ENCODE assay signal across 34 mouse cellular contexts in the genomic region with DNA sequence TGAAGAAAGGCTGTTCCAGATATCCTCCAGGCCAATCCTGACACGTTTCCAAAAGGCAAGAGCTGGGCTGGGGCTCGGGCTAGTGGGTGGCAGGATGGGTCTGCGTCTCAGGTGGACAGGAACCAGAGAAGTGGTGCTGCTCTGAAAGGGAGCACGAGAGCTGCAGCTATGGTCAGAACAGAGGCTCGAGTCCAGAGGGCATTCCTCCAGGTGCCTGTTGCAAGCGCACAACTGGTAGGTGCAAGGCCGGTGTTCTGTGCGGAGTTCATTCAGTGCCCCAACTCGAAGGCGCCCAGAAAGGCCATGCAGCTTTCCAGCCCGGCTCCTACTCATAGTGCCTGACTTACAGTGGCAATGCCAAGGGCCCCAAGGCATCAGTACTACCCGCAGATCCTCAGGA. TPM values are rescaled to one million over a fixed set of nuclear protein-coding genes. Genes with fewer than 3 reads are reported as not detected.
A peak's percentile ranks its signal among the peaks of the same experiment; 100 is the strongest.
DNase-seq lines count a peak whose midpoint lies in the region; ATAC-seq and TF ChIP-seq lines count a peak whose summit lies in the region.
"Had no signal": no experiment of that assay in that cellular context is flagged by ENCODE, and none has a peak within 500 bp of the region (broad histone marks: within the 10 kb centered on the region; RNA-seq: fewer than 3 reads in every experiment).

No protein-coding gene starts in this region.

- no peak overlapping the region for H3K4me2 ChIP-seq in kidney, embryonic 16.5 days (replicated peaks; ENCODE audit: low read depth, low read length)
- H3K4me2 ChIP-seq in hindbrain, embryonic 11.5 days (replicated peaks; ENCODE audit: low read depth, low read length): no peak overlapping the region
- H3K4me2 ChIP-seq: forebrain, embryonic 15.5 days; hindbrain, embryonic 14.5 days; midbrain, embryonic 12.5 days had no signal

- H3K27ac ChIP-seq in kidney, embryonic 16.5 days (ENCODE audit: low read length): no peak overlapping the region
- H3K27ac ChIP-seq in ES-Bruce4 (ENCODE audit: insufficient read depth, low read length): no peak overlapping the region
- no peak overlapping the region for H3K27ac ChIP-seq in hindbrain, embryonic 11.5 days (ENCODE audit: low read depth, low read length)
- H3K27ac ChIP-seq: embryonic facial prominence, embryonic 13.5 days; forebrain, embryonic 15.5 days; heart, adult 2 months; hindbrain, embryonic 14.5 days; layer of hippocampus, adult 2 months; midbrain, embryonic 12.5 days had no signal

- peak; percentile 30 to 54 for DNase-seq in kidney, postnatal 36 days
- DNase-seq in adipocyte (ENCODE audit: low spot score): peak; percentile 31
- DNase-seq in hindbrain, embryonic 11.5 days (ENCODE audit: low spot score): no peak
- DNase-seq: adrenal gland, postnatal 25 days; B cell, adult 2 months; cerebellum, adult 11-12 months; cerebellum, adult 9-11 months; heart, adult 2 months; heart, postnatal 4 days; kidney, postnatal 10 days; lung, adult 18-20 months; lung, postnatal 4 days; retina, postnatal 1 day; right cerebral cortex, postnatal 14 days; thymus, adult 2 months; thymus, postnatal 4 days had no signal

- TF ChIP-seq EP300 in ES-Bruce4 (IDR thresholded peaks at IDR 0.05; ENCODE audit: insufficient read depth, low read depth, low read length): no peak

- H3K4me3 ChIP-seq in kidney, embryonic 16.5 days (ENCODE audit: low read length): no peak overlapping the region
- 0 out of 2 replicates have a peak overlapping the region, but pooled peaks have one; percentile 4 for H3K4me3 ChIP-seq in ES-Bruce4 (ENCODE audit: low read depth, low read length)
- H3K4me3 ChIP-seq in hindbrain, embryonic 11.5 days (ENCODE audit: low read depth, low read length): no peak overlapping the region
- H3K4me3 ChIP-seq: embryonic facial prominence, embryonic 13.5 days; forebrain, embryonic 15.5 days; heart, adult 2 months; layer of hippocampus, adult 2 months; megakaryocyte, embryonic 14.5 days; midbrain, embryonic 12.5 days had no signal

- no peak overlapping the region for H3K9ac ChIP-seq in kidney, embryonic 16.5 days (replicated peaks; ENCODE audit: low read length)
- H3K9ac ChIP-seq in ES-Bruce4 (ENCODE audit: low read depth, poor library complexity, severe bottlenecking): no peak overlapping the region
- no peak overlapping the region for H3K9ac ChIP-seq in hindbrain, embryonic 11.5 days (ENCODE audit: low read depth, low read length)
- H3K9ac ChIP-seq: forebrain, embryonic 15.5 days; hindbrain, embryonic 14.5 days; midbrain, embryonic 12.5 days had no signal

- H3K9me3 ChIP-seq in kidney, embryonic 16.5 days (ENCODE audit: low read length): no peaks in the 10 kb centered on the region
- H3K9me3 ChIP-seq in ES-Bruce4 (replicated peaks; ENCODE audit: control insufficient read depth, insufficient read depth, low read length, poor library complexity, severe bottlenecking): no peaks in the 10 kb centered on the region
- H3K9me3 ChIP-seq in hindbrain, embryonic 11.5 days (ENCODE audit: control insufficient read depth, low read length): no peaks in the 10 kb centered on the region
- H3K9me3 ChIP-seq: embryonic facial prominence, embryonic 13.5 days; forebrain, embryonic 15.5 days; megakaryocyte, embryonic 14.5 days; midbrain, embryonic 12.5 days had no signal

- peaks cover 19% of the 10 kb centered on the region for H3K36me3 ChIP-seq in kidney, embryonic 16.5 days (ENCODE audit: insufficient read depth, low read length)
- no peaks in the 10 kb centered on the region for H3K36me3 ChIP-seq in ES-Bruce4 (ENCODE audit: control insufficient read depth, insufficient read depth, low read length, poor library complexity, severe bottlenecking)
- H3K36me3 ChIP-seq in hindbrain, embryonic 11.5 days (ENCODE audit: control insufficient read depth, insufficient read depth, low read length): 0 out of 2 replicates have a peak, but pooled peaks cover 11% of the 10 kb centered on the region

- no peaks in the 10 kb centered on the region for H3K4me1 ChIP-seq in kidney, embryonic 16.5 days (ENCODE audit: insufficient read depth, low read length)
- peaks cover 5% of the 10 kb centered on the region for H3K4me1 ChIP-seq in ES-Bruce4 (ENCODE audit: control insufficient read depth, insufficient read depth, low read length)
- H3K4me1 ChIP-seq in hindbrain, embryonic 11.5 days (replicated peaks; ENCODE audit: control insufficient read depth, insufficient read depth, low read length): no peaks in the 10 kb centered on the region
- H3K4me1 ChIP-seq: forebrain, embryonic 15.5 days; midbrain, embryonic 12.5 days had no signal

- 85% methylated on average over 12 of the region's 12 CpGs for WGBS in kidney, embryonic 16.5 days
- 90% methylated on average over 12 of the region's 12 CpGs for WGBS in hindbrain, embryonic 11.5 days

- ATAC-seq in kidney, embryonic 16.5 days (ENCODE audit: low FRiP score, low TSS enrichment): no peak
- peak; percentile 6; the same call in 1 of the 2 replicates for ATAC-seq in neutrophil, adult 5-6 weeks (ENCODE audit: extremely low read depth, insufficient number of reproducible peaks, low FRiP score, poor library complexity, severe bottlenecking)
- ATAC-seq in hindbrain, embryonic 11.5 days (ENCODE audit: low FRiP score): no peak
- ATAC-seq: forebrain, embryonic 15.5 days; intestine, postnatal 0 days; lung, postnatal 0 days; Patski had no signal

- no peak for TF ChIP-seq POLR2A in ES-Bruce4 (IDR thresholded peaks at IDR 0.05; ENCODE audit: insufficient read depth, low read length)

- TF ChIP-seq CTCF in ES-Bruce4 (IDR thresholded peaks at IDR 0.05; ENCODE audit: low read depth, low read length): no peak

- no peaks in the 10 kb centered on the region for H3K27me3 ChIP-seq in kidney, embryonic 16.5 days (ENCODE audit: insufficient read depth, low read length)
- no peaks in the 10 kb centered on the region for H3K27me3 ChIP-seq in ES-Bruce4 (ENCODE audit: control insufficient read depth, insufficient read depth, low read length, poor library complexity, severe bottlenecking)
- no peaks in the 10 kb centered on the region for H3K27me3 ChIP-seq in hindbrain, embryonic 11.5 days (ENCODE audit: control insufficient read depth, insufficient read depth, low read length)
- H3K27me3 ChIP-seq: CH12.LX; embryonic facial prominence, embryonic 13.5 days; forebrain, embryonic 15.5 days; heart, embryonic 12.5 days; megakaryocyte, embryonic 14.5 days; midbrain, embryonic 12.5 days; Patski had no signal

RNA-seq across cellular contexts. Expression of gene Gm128, which starts 1.4 kb away (rescaled TPM):
- 0.53 and 0.55 TPM in 2 replicates for polyA plus RNA-seq in kidney, embryonic 16.5 days (2015; fragmentation: Nextera tagmentation; extraction: Ambion mirVana)
- 1.2 and 2.1 TPM in 2 replicates for polyA plus RNA-seq in ES-Bruce4 (2011; ENCODE audit: insufficient read depth, insufficient read length, low read depth, missing spikeins)
- not detected in 2 replicates for total RNA-seq in neutrophil, adult 5-6 weeks (2017)
- polyA plus RNA-seq in hindbrain, embryonic 11.5 days (2014; fragmentation: Nextera tagmentation; extraction: Ambion mirVana): 0.21 TPM in 1 of 2 replicates, not detected in the other
- total RNA-seq: CH12.LX; gastrocnemius, adult 18-20 months; heart, adult 2 months had no signal
- polyA plus RNA-seq: heart, postnatal 0 days; midbrain, embryonic 12.5 days had no signal

RNA-seq across cellular contexts. Expression of gene Mllt11, which starts 8.0 kb away (rescaled TPM):
- polyA plus RNA-seq in kidney, embryonic 16.5 days (2015; fragmentation: Nextera tagmentation; extraction: Ambion mirVana): 14.0 and 16.6 TPM in 2 replicates
- 13.1 and 15.5 TPM in 2 replicates for polyA plus RNA-seq in ES-Bruce4 (2011; ENCODE audit: insufficient read depth, insufficient read length, low read depth, missing spikeins)
- total RNA-seq in neutrophil, adult 5-6 weeks (2017): 14.1 and 16.3 TPM in 2 replicates
- 171 and 203 TPM in 2 replicates for polyA plus RNA-seq in hindbrain, embryonic 11.5 days (2014; fragmentation: Nextera tagmentation; extraction: Ambion mirVana)

RNA-seq across cellular contexts. Expression of gene Bnipl, which starts 11.0 kb away (rescaled TPM):
- polyA plus RNA-seq in kidney, embryonic 16.5 days (2015; fragmentation: Nextera tagmentation; extraction: Ambion mirVana): 0.41 and 0.82 TPM in 2 replicates
- polyA plus RNA-seq in ES-Bruce4 (2011; ENCODE audit: insufficient read depth, insufficient read length, low read depth, missing spikeins): 4.1 and 4.8 TPM in 2 replicates
- total RNA-seq in neutrophil, adult 5-6 weeks (2017): not detected in 2 replicates
- 0.61 and 0.73 TPM in 2 replicates for polyA plus RNA-seq in hindbrain, embryonic 11.5 days (2014; fragmentation: Nextera tagmentation; extraction: Ambion mirVana)
- total RNA-seq: adrenal gland, adult 18-20 months; CH12.LX; common myeloid progenitor, adult 5-6 weeks; gastrocnemius, adult 18-20 months; heart, adult 2 months; heart, postnatal 4 days had no signal
- polyA plus RNA-seq: forebrain, embryonic 15.5 days; heart, embryonic 12.5 days; heart, postnatal 0 days; hindbrain, embryonic 14.5 days; intestine, postnatal 0 days had no signal

RNA-seq across cellular contexts. Expression of gene Cdc42se1, which starts 11.4 kb away (rescaled TPM):
- 90.3 and 94.4 TPM in 2 replicates for polyA plus RNA-seq in kidney, embryonic 16.5 days (2015; fragmentation: Nextera tagmentation; extraction: Ambion mirVana)
- 57.4 and 65.6 TPM in 2 replicates for polyA plus RNA-seq in ES-Bruce4 (2011; ENCODE audit: insufficient read depth, insufficient read length, low read depth, missing spikeins)
- total RNA-seq in neutrophil, adult 5-6 weeks (2017): 303 and 323 TPM in 2 replicates
- polyA plus RNA-seq in hindbrain, embryonic 11.5 days (2014; fragmentation: Nextera tagmentation; extraction: Ambion mirVana): 110 and 117 TPM in 2 replicates

RNA-seq across cellular contexts. Expression of gene Gabpb2, which starts 22.3 kb away (rescaled TPM):
- polyA plus RNA-seq in kidney, embryonic 16.5 days (2015; fragmentation: Nextera tagmentation; extraction: Ambion mirVana): 8.8 and 10.8 TPM in 2 replicates
- polyA plus RNA-seq in ES-Bruce4 (2011; ENCODE audit: insufficient read depth, insufficient read length, low read depth, missing spikeins): 39.8 and 49.0 TPM in 2 replicates
- 120 and 122 TPM in 2 replicates for total RNA-seq in neutrophil, adult 5-6 weeks (2017)
- polyA plus RNA-seq in hindbrain, embryonic 11.5 days (2014; fragmentation: Nextera tagmentation; extraction: Ambion mirVana): 6.1 and 9.7 TPM in 2 replicates
